Mouse (Mus musculus) MEL (cell line): ENCODE results near the gene Hoxb1. TPM values are rescaled to one million over a fixed set of nuclear protein-coding genes. Genes with fewer than 3 reads are reported as not detected.

Experiments
- DNase-seq: peaks from one replicate; pipeline ENCODE4 v3.0.0; 2011; ENCODE audit warnings: low read depth, low spot score
- H3K27ac ChIP-seq: 2 replicates; pipeline ENCODE4 v1.5.1; 2012; ENCODE audit warnings: low read depth, mild to moderate bottlenecking, control low read depth, low read length, moderate library complexity; ENCODE audit not compliant: control insufficient read depth
- H3K27me3 ChIP-seq, 2 experiments: fragments of 150-350 bp in 1 of 2; sonication (generic) in 1 of 2; 2 replicates each; pipeline ENCODE4 v1.6.1; 2012; ENCODE audit warnings: low read length in 2 of 2, mild to moderate bottlenecking in 2 of 2, improper control_type of control experiment in 1 of 2, moderate library complexity in 1 of 2; ENCODE audit not compliant: insufficient read depth in 2 of 2, control insufficient read depth in 1 of 2
- H3K36me3 ChIP-seq, 2 experiments: 2 replicates each; pipeline ENCODE4 v1.6.1; 2012 to 2014; ENCODE audit warnings: low read length in 2 of 2, improper control_type of control experiment in 1 of 2, inconsistent platforms in 1 of 2, mild to moderate bottlenecking in 1 of 2; ENCODE audit not compliant: insufficient read depth in 2 of 2, control insufficient read depth in 1 of 2
- H3K4me1 ChIP-seq, 2 experiments: fragments of 150-350 bp in 1 of 2; sonication (generic) in 1 of 2; 2 replicates each; pipeline ENCODE4 v1.6.1; 2012; ENCODE audit warnings: low read length in 2 of 2, improper control_type of control experiment in 1 of 2, mild to moderate bottlenecking in 1 of 2; ENCODE audit not compliant: insufficient read depth in 2 of 2, control insufficient read depth in 1 of 2
- H3K4me3 ChIP-seq, 2 experiments: fragments of 150-350 bp in 1 of 2; sonication (generic) in 1 of 2; 2 replicates each; pipeline ENCODE4 v1.5.1; 2012; ENCODE audit warnings: low read depth in 2 of 2, low read length in 2 of 2, mild to moderate bottlenecking in 2 of 2, moderate library complexity in 2 of 2, control low read depth in 1 of 2, improper control_type of control experiment in 1 of 2; ENCODE audit not compliant: control insufficient read depth in 1 of 2, insufficient read depth in 1 of 2
- H3K79me2 ChIP-seq: 2 replicates; pipeline ENCODE4 v1.6.1; 2012; ENCODE audit warnings: mild to moderate bottlenecking, low read length, moderate library complexity; ENCODE audit not compliant: control insufficient read depth, poor library complexity, insufficient read depth
- H3K9ac ChIP-seq: 2 replicates; pipeline ENCODE4 v1.6.1; 2012; ENCODE audit warnings: low read depth, mild to moderate bottlenecking, control low read depth, low read length, moderate library complexity; ENCODE audit not compliant: control insufficient read depth, poor library complexity, severe bottlenecking
- H3K9me3 ChIP-seq: fragments of 150-350 bp; sonication (generic); replicated peaks from 2 replicates; pipeline ENCODE4 v1.6.1; 2012; ENCODE audit warnings: mild to moderate bottlenecking, low read length, improper control_type of control experiment, moderate library complexity; ENCODE audit not compliant: insufficient read depth
- BHLHE40 ChIP-seq: IDR thresholded peaks from 2 replicates; pipeline ENCODE4 v1.6.1; 2012; ENCODE audit warnings: low read depth, mild to moderate bottlenecking, inconsistent platforms, low read length, improper control_type of control experiment, borderline replicate concordance
- CHD1 ChIP-seq: IDR thresholded peaks from 2 replicates; pipeline ENCODE4 v1.6.1; 2012; ENCODE audit warnings: low read depth, mild to moderate bottlenecking, inconsistent platforms, low read length, improper control_type of control experiment
- CHD2 ChIP-seq: IDR thresholded peaks from 2 replicates; pipeline ENCODE4 v1.6.1; 2011; ENCODE audit warnings: low read length, improper control_type of control experiment
- E2F4 ChIP-seq: IDR thresholded peaks from 2 replicates; pipeline ENCODE4 v1.6.1; 2011; ENCODE audit warnings: low read depth, low read length, improper control_type of control experiment, borderline replicate concordance
- ELF1 ChIP-seq: IDR thresholded peaks from 2 replicates; pipeline ENCODE4 v1.6.1; 2014; ENCODE audit warnings: low read depth, mild to moderate bottlenecking, inconsistent platforms, low read length, improper control_type of control experiment, moderate library complexity
- EP300 ChIP-seq, 2 experiments: IDR thresholded peaks; 2 replicates each; pipeline ENCODE4 v1.6.1; 2011; ENCODE audit warnings: improper control_type of control experiment in 2 of 2, low read length in 2 of 2, low read depth in 1 of 2, mild to moderate bottlenecking in 1 of 2
- ETS1 ChIP-seq: IDR thresholded peaks from 2 replicates; pipeline ENCODE4 v1.6.1; 2012; ENCODE audit warnings: low read depth, mild to moderate bottlenecking, inconsistent platforms, low read length, improper control_type of control experiment, moderate library complexity
- GABPA ChIP-seq: IDR thresholded peaks from 2 replicates; pipeline ENCODE4 v1.6.1; 2012; ENCODE audit warnings: low read depth, mild to moderate bottlenecking, inconsistent platforms, low read length, improper control_type of control experiment, moderate library complexity
- HCFC1 ChIP-seq: IDR thresholded peaks from 2 replicates; pipeline ENCODE4 v1.6.1; 2012; ENCODE audit warnings: low read depth, mild to moderate bottlenecking, inconsistent platforms, low read length, improper control_type of control experiment, moderate library complexity
- KAT2A ChIP-seq: conservative IDR thresholded peaks from 2 replicates; pipeline ENCODE4 v1.6.1; 2012; ENCODE audit warnings: low read depth, low read length, improper control_type of control experiment, inconsistent platforms
- MAX ChIP-seq: IDR thresholded peaks from 2 replicates; pipeline ENCODE4 v1.6.1; 2011; ENCODE audit warnings: low read length, improper control_type of control experiment
- MAZ ChIP-seq: IDR thresholded peaks from 2 replicates; pipeline ENCODE4 v1.6.1; 2012; ENCODE audit warnings: low read depth, mild to moderate bottlenecking, inconsistent platforms, low read length, improper control_type of control experiment
- MXI1 ChIP-seq: IDR thresholded peaks from 2 replicates; pipeline ENCODE4 v1.6.1; 2011; ENCODE audit warnings: mild to moderate bottlenecking, low read depth, low read length, improper control_type of control experiment
- MYC ChIP-seq: IDR thresholded peaks from 2 replicates; pipeline ENCODE4 v1.6.1; 2011; ENCODE audit warnings: low read depth, mild to moderate bottlenecking, low read length, improper control_type of control experiment, moderate library complexity
- NELFE ChIP-seq: IDR thresholded peaks from 2 replicates; pipeline ENCODE4 v1.6.1; 2011; ENCODE audit warnings: low read depth, low read length, improper control_type of control experiment
- NRF1 ChIP-seq: IDR thresholded peaks from 2 replicates; pipeline ENCODE4 v1.6.1; 2014; ENCODE audit warnings: low read depth, mild to moderate bottlenecking, inconsistent platforms, low read length, improper control_type of control experiment, moderate library complexity; ENCODE audit not compliant: poor library complexity, insufficient read depth, severe bottlenecking
- POLR2AphosphoS2 ChIP-seq: IDR thresholded peaks from 2 replicates; pipeline ENCODE4 v1.6.1; 2011; ENCODE audit warnings: low read length, improper control_type of control experiment
- POLR2AphosphoS5 ChIP-seq: IDR thresholded peaks from 2 replicates; pipeline ENCODE4 v1.6.1; 2012; ENCODE audit warnings: low read depth, borderline replicate concordance, mild to moderate bottlenecking, inconsistent platforms, low read length, moderate library complexity, mixed read lengths
- SIN3A ChIP-seq: IDR thresholded peaks from 2 replicates; pipeline ENCODE4 v1.6.1; 2012; ENCODE audit warnings: low read length, improper control_type of control experiment, inconsistent platforms
- SMC3 ChIP-seq: IDR thresholded peaks from 2 replicates; pipeline ENCODE4 v1.6.1; 2011; ENCODE audit warnings: low read depth, low read length, improper control_type of control experiment
- TCF12 ChIP-seq: IDR thresholded peaks from 2 replicates; pipeline ENCODE4 v1.6.1; 2014; ENCODE audit warnings: low read depth, mild to moderate bottlenecking, inconsistent platforms, low read length, improper control_type of control experiment, moderate library complexity
- USF1 ChIP-seq: IDR thresholded peaks from 2 replicates; pipeline ENCODE4 v1.6.1; 2014; ENCODE audit warnings: low read depth, mild to moderate bottlenecking, inconsistent platforms, low read length, improper control_type of control experiment, moderate library complexity
- ZC3H11A ChIP-seq: IDR thresholded peaks from 2 replicates; pipeline ENCODE4 v1.6.1; 2012; ENCODE audit warnings: low read depth, mild to moderate bottlenecking, inconsistent platforms, low read length, improper control_type of control experiment
- ZKSCAN1 ChIP-seq: IDR thresholded peaks from 2 replicates; pipeline ENCODE4 v1.6.1; 2012; ENCODE audit warnings: low read depth, mild to moderate bottlenecking, inconsistent platforms, low read length, improper control_type of control experiment, moderate library complexity
- ZMIZ1 ChIP-seq: IDR thresholded peaks from 2 replicates; pipeline ENCODE4 v1.6.1; 2012; ENCODE audit warnings: low read depth, mild to moderate bottlenecking, inconsistent platforms, low read length, improper control_type of control experiment, moderate library complexity
- ZNF384 ChIP-seq: IDR thresholded peaks from 2 replicates; pipeline ENCODE4 v1.6.1; 2012; ENCODE audit warnings: low read depth, mild to moderate bottlenecking, inconsistent platforms, low read length, improper control_type of control experiment
- polyA plus RNA-seq, 2 experiments: library from polyadenylated mRNA; stranded (reverse) in 1 of 2; unstranded in 1 of 2; fragments of >175 nt in 1 of 2; fragments of >200 nt in 1 of 2; gene quantifications; 2 replicates each; pipeline versions ENCODE4 v1.2.1 to v1.2.4; 2012; ENCODE audit warnings: low replicate concordance in 2 of 2, low read depth in 1 of 2; ENCODE audit not compliant: insufficient read length in 2 of 2, insufficient read depth in 1 of 2, missing spikeins in 1 of 2
- total RNA-seq: library from RNA; depleted of rRNA; stranded (reverse); fragments of 300-350 nt; gene quantifications from 2 replicates; pipeline ENCODE4 v1.2.3, GENCODE M21; 2012

Hoxb1 gene
- total and polyA plus RNA-seq, 3 experiments = not detected

- Histone ChIP-seq H3K4me3 (no peak overlapping the region), H3K9ac (no peak overlapping the region), H3K27me3 (peaks cover 7 to 9% of the 10 kb centered on the region in 2 experiments)
Observed at GRCm38 (mm10) chr11:96325747-96326212, 39.8 kb upstream of the Hoxb1 start.

GRCm38 (mm10) chr11:96326705-96327104 lies 38.8 kb upstream of the Hoxb1 start:
- Histone ChIP-seq H3K27ac (no peak overlapping the region), H3K79me2 (no peaks in the 10 kb centered on the region), H3K36me3 (no peaks in the 10 kb centered on the region), H3K9ac (no peak overlapping the region), H3K9me3 (no peaks in the 10 kb centered on the region)
- no peak for DNase-seq
- TF ChIP-seq NELFE = no peak
- no peak for TF ChIP-seq POLR2AphosphoS5
- no peak for TF ChIP-seq ETS1
- TF ChIP-seq POLR2AphosphoS2 = no peak
- no peak for TF ChIP-seq GABPA
- TF ChIP-seq MXI1 = no peak
- TF ChIP-seq SMC3 = no peak
- TF ChIP-seq NRF1 = no peak
- no peak for TF ChIP-seq CHD2
- TF ChIP-seq SIN3A = no peak
- no peak for TF ChIP-seq MYC
- no peak for TF ChIP-seq USF1
- TF ChIP-seq CHD1 = no peak
- TF ChIP-seq, all 39 proteins: peak for 0
- H3K4me1 ChIP-seq = no peaks in the 10 kb centered on the region
- peaks cover 7 to 9% of the 10 kb centered on the region in 2 experiments for H3K27me3 ChIP-seq
- H3K4me3 ChIP-seq = no peak overlapping the region

More at GRCm38 (mm10) chr11:96325747-96326212, 39.8 kb upstream of the Hoxb1 start:
- Histone ChIP-seq H3K27ac (no peak overlapping the region), H3K36me3 (no peaks in the 10 kb centered on the region), H3K9me3 (no peaks in the 10 kb centered on the region), H3K79me2 (no peaks in the 10 kb centered on the region), H3K4me1 (no peaks in the 10 kb centered on the region)
- DNase-seq = no peak
- TF ChIP-seq MAX = no peak
- TF ChIP-seq MAZ = no peak
- no peak for TF ChIP-seq MXI1
- TF ChIP-seq EP300 (IDR thresholded peaks at IDR 0.05; ENCODE audit: low read depth in 1 of 2, low read length in 2 of 2) = no peak
- TF ChIP-seq BHLHE40 = no peak
- no peak for TF ChIP-seq ELF1
- no peak for TF ChIP-seq ZMIZ1
- no peak for TF ChIP-seq E2F4
- TF ChIP-seq ZC3H11A = no peak
- TF ChIP-seq HCFC1 = no peak
- no peak for TF ChIP-seq NELFE
- TF ChIP-seq ZNF384 = no peak
- no peak for TF ChIP-seq POLR2AphosphoS2
- TF ChIP-seq KAT2A = no peak
- no peak for TF ChIP-seq TCF12
- no peak for TF ChIP-seq ZKSCAN1
